13 mouse cellular contexts compared by ENCODE assay signal in the genomic region with DNA sequence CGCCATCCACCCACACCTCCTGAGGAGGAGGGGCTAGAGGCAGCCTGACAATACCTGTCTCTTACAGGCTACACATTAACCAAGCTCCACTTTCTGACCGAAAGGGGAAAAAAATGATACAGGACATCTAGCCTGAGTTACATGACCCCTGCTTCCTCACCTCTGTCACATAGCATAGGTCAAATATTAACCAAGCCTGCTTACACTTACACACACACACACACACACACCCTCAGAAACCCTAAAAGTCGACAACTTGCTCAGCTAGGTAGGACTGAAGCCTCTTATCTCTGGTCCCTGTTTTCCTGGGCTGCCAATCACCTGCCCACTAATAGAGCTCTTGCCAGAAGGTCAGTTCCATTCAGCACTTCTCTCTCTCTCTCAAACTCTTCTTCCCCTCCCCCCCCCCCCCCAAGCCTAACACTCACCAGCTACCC.
DNase-seq lines count a peak whose midpoint lies in the region; ATAC-seq and TF ChIP-seq lines count a peak whose summit lies in the region.
"Had no signal": no experiment of that assay in that cellular context is flagged by ENCODE, and none has a peak within 500 bp of the region (broad histone marks: within the 10 kb centered on the region; RNA-seq: fewer than 3 reads in every experiment).

No protein-coding gene starts in this region.

- WGBS in kidney, postnatal 0 days, result 60% methylated on average over 3 of the region's 3 CpGs
- 24% methylated on average over 3 of the region's 3 CpGs for WGBS in liver, embryonic 14.5 days (ENCODE audit: insufficient replicate concordance)
- 95% methylated on average over 3 of the region's 3 CpGs for WGBS in midbrain, embryonic 14.5 days
- WGBS in forebrain, embryonic 14.5 days, result 87% methylated on average over 3 of the region's 3 CpGs

- no peaks in the 10 kb centered on the region for H3K36me3 ChIP-seq in kidney, postnatal 0 days (ENCODE audit: insufficient read depth, low read length)
- no peaks in the 10 kb centered on the region for H3K36me3 ChIP-seq in liver, embryonic 14.5 days (replicated peaks; ENCODE audit: control insufficient read depth, insufficient read depth, low read depth)
- no peaks in the 10 kb centered on the region for H3K36me3 ChIP-seq in midbrain, embryonic 14.5 days (ENCODE audit: control insufficient read depth, insufficient read depth, low read length)
- H3K36me3 ChIP-seq in forebrain, embryonic 14.5 days (ENCODE audit: control insufficient read depth, insufficient read depth, low read length), result no peaks in the 10 kb centered on the region
- H3K36me3 ChIP-seq: forebrain, embryonic 12.5 days; heart, embryonic 12.5 days; limb, embryonic 15.5 days had no signal

- H3K27ac ChIP-seq in kidney, postnatal 0 days, result no peak overlapping the region
- H3K27ac ChIP-seq in liver, embryonic 14.5 days, result no peak overlapping the region
- no peak overlapping the region for H3K27ac ChIP-seq in midbrain, embryonic 14.5 days (replicated peaks; ENCODE audit: low read depth, low read length)
- H3K27ac ChIP-seq in forebrain, embryonic 14.5 days (ENCODE audit: low read depth, low read length), result no peak overlapping the region
- H3K27ac ChIP-seq: forebrain, embryonic 12.5 days; gastrocnemius, adult 2 months; limb, embryonic 15.5 days had no signal

- H3K27me3 ChIP-seq in kidney, postnatal 0 days (ENCODE audit: insufficient read depth, low read length), result no peaks in the 10 kb centered on the region
- H3K27me3 ChIP-seq in liver, embryonic 14.5 days (ENCODE audit: control insufficient read depth, insufficient read depth, low read length), result no peaks in the 10 kb centered on the region
- no peaks in the 10 kb centered on the region for H3K27me3 ChIP-seq in midbrain, embryonic 14.5 days (ENCODE audit: control insufficient read depth, insufficient read depth, low read length)
- H3K27me3 ChIP-seq in forebrain, embryonic 14.5 days (replicated peaks; ENCODE audit: control insufficient read depth, insufficient read depth, low read length), result no peaks in the 10 kb centered on the region
- H3K27me3 ChIP-seq: forebrain, embryonic 12.5 days; heart, embryonic 12.5 days; limb, embryonic 15.5 days had no signal

- ATAC-seq in common myeloid progenitor, adult 5-6 weeks (replicated peaks; ENCODE audit: low read depth, poor library complexity, severe bottlenecking), result peak; percentile 53
- peak; percentile 29; the same call in 1 of the 2 replicates for ATAC-seq in kidney, postnatal 0 days (replicated peaks; ENCODE audit: low FRiP score, low read depth)
- ATAC-seq in liver, embryonic 14.5 days (ENCODE audit: insufficient read depth), result peak; percentile 79
- no peak for ATAC-seq in midbrain, embryonic 14.5 days (ENCODE audit: low FRiP score, low TSS enrichment)
- no peak for ATAC-seq in megakaryocyte, adult 5-6 weeks (ENCODE audit: poor library complexity, severe bottlenecking)
- no peak for ATAC-seq in forebrain, embryonic 14.5 days

- no peaks in the 10 kb centered on the region for H3K9me3 ChIP-seq in kidney, postnatal 0 days (replicated peaks; ENCODE audit: low read length)
- H3K9me3 ChIP-seq in liver, embryonic 14.5 days (ENCODE audit: control insufficient read depth, low read length), result no peaks in the 10 kb centered on the region
- H3K9me3 ChIP-seq in midbrain, embryonic 14.5 days (ENCODE audit: control insufficient read depth, low read length), result no peaks in the 10 kb centered on the region
- H3K9me3 ChIP-seq in forebrain, embryonic 14.5 days (replicated peaks; ENCODE audit: control insufficient read depth, low read length), result no peaks in the 10 kb centered on the region
- H3K9me3 ChIP-seq: forebrain, embryonic 12.5 days; heart, embryonic 12.5 days; limb, embryonic 15.5 days had no signal

- DNase-seq in 416B (ENCODE audit: low read depth), result peak; percentile 71
- no peak for DNase-seq in kidney, postnatal 0 days (ENCODE audit: low spot score)
- DNase-seq in liver, embryonic 14.5 days (ENCODE audit: low read depth in 3 of 3, low spot score in 3 of 3), result peak in 1 of 3 experiments; percentile 23
- DNase-seq in midbrain, embryonic 14.5 days, result no peak
- DNase-seq in forebrain, embryonic 14.5 days (ENCODE audit: low spot score), result no peak
- DNase-seq: cerebellum, adult 11-12 months; gastrocnemius, adult 2 months; heart, postnatal 4 days had no signal

- no peak overlapping the region for H3K4me2 ChIP-seq in kidney, postnatal 0 days (ENCODE audit: low read length)
- H3K4me2 ChIP-seq in liver, embryonic 14.5 days (ENCODE audit: low read depth), result no peak overlapping the region
- H3K4me2 ChIP-seq in midbrain, embryonic 14.5 days (ENCODE audit: low read length), result no peak overlapping the region
- H3K4me2 ChIP-seq in forebrain, embryonic 14.5 days (ENCODE audit: low read length), result no peak overlapping the region
- H3K4me2 ChIP-seq: forebrain, embryonic 12.5 days; heart, embryonic 12.5 days; limb, embryonic 15.5 days had no signal

- TF ChIP-seq CTCF in kidney, postnatal 0 days (IDR thresholded peaks at IDR 0.05; ENCODE audit: low read depth), result no peak
- TF ChIP-seq CTCF in liver, embryonic 14.5 days (IDR thresholded peaks at IDR 0.05; ENCODE audit: low read depth), result no peak

- peaks cover 7% of the 10 kb centered on the region for H3K4me1 ChIP-seq in kidney, postnatal 0 days (replicated peaks; ENCODE audit: insufficient read depth, low read length)
- H3K4me1 ChIP-seq in liver, embryonic 14.5 days (replicated peaks; ENCODE audit: control insufficient read depth in 2 of 2, insufficient read depth in 2 of 2, low read length in 1 of 2), result peaks cover 0 to 13% of the 10 kb centered on the region in 2 experiments; a peak in 2 of 4 replicates
- H3K4me1 ChIP-seq in midbrain, embryonic 14.5 days (ENCODE audit: control insufficient read depth, insufficient read depth, low read length), result peaks cover 22% of the 10 kb centered on the region
- H3K4me1 ChIP-seq in forebrain, embryonic 14.5 days (ENCODE audit: control insufficient read depth, insufficient read depth, low read length), result peaks cover 31% of the 10 kb centered on the region

- H3K4me3 ChIP-seq in kidney, postnatal 0 days (replicated peaks; ENCODE audit: low read depth, low read length), result no peak overlapping the region
- H3K4me3 ChIP-seq in liver, embryonic 14.5 days (ENCODE audit: insufficient read depth in 1 of 2, low read depth in 2 of 2, low read length in 2 of 2), result no peak overlapping the region
- H3K4me3 ChIP-seq in midbrain, embryonic 14.5 days (replicated peaks; ENCODE audit: low read depth, low read length), result no peak overlapping the region
- H3K4me3 ChIP-seq in forebrain, embryonic 14.5 days (ENCODE audit: low read depth, low read length), result no peak overlapping the region
- H3K4me3 ChIP-seq: forebrain, embryonic 12.5 days; gastrocnemius, adult 2 months; heart, embryonic 12.5 days; limb, embryonic 15.5 days had no signal

- no peak for TF ChIP-seq EP300 in liver, embryonic 14.5 days (IDR thresholded peaks at IDR 0.05; ENCODE audit: low read depth)

- H3K9ac ChIP-seq in kidney, postnatal 0 days (ENCODE audit: low read depth, low read length), result no peak overlapping the region
- no peak overlapping the region for H3K9ac ChIP-seq in liver, embryonic 14.5 days (replicated peaks)
- H3K9ac ChIP-seq in midbrain, embryonic 14.5 days (replicated peaks; ENCODE audit: low read length), result no peak overlapping the region
- H3K9ac ChIP-seq in forebrain, embryonic 14.5 days (ENCODE audit: low read length), result no peak overlapping the region
- H3K9ac ChIP-seq: forebrain, embryonic 12.5 days; heart, embryonic 12.5 days; limb, embryonic 15.5 days had no signal

Comparison
In these comparisons a context has a peak if more than half of its experiments do, and no peak if none do; other contexts are left out.
1. ATAC-seq: peak in common myeloid progenitor, adult 5-6 weeks (single experiment), kidney, postnatal 0 days (single experiment) and liver, embryonic 14.5 days (single experiment); none in midbrain, embryonic 14.5 days (single experiment), megakaryocyte, adult 5-6 weeks (single experiment) and forebrain, embryonic 14.5 days (single experiment).